Mouse (Mus musculus): ENCODE measurements around the gene Mast4.

GRCm38 (mm10) chr13:103119728-103120127 lies 214.6 kb downstream of the Mast4 start:
- TF ChIP-seq CTCF (IDR thresholded peaks at IDR 0.05; ENCODE audit: low read depth): no peak
- no peak for TF ChIP-seq EP300 (IDR thresholded peaks at IDR 0.05; ENCODE audit: low read depth)
